Mouse (Mus musculus) left cerebral cortex, adult 2 months (tissue): Measurements from ENCODE around the gene Nedd4. TPM values are rescaled to one million over a fixed set of nuclear protein-coding genes. Genes with fewer than 3 reads are reported as not detected.
"Not testable (repeated sequence)": the region's sequence is repeated elsewhere in the genome, so short reads cannot be mapped to it uniquely, and the experiment has no call there.

Experiments
- DNase-seq, 2 experiments: peaks; one replicate each; pipeline ENCODE4 v3.0.0; 2021 to 2022; ENCODE audit warnings: low spot score in 2 of 2, mixed read lengths in 1 of 2; ENCODE audit errors: extremely low spot score in 1 of 2
- H3K27ac ChIP-seq: fragments of 200-600 bp; 2 replicates; pipeline ENCODE4 v1.8.1; 2022
- H3K4me3 ChIP-seq: fragments of 200-600 bp; 2 replicates; pipeline ENCODE4 v1.8.1; 2022
- CTCF ChIP-seq: fragments of 200-600 bp; IDR thresholded peaks from 2 replicates; pipeline ENCODE4 v1.8.1; 2022; ENCODE audit warnings: antibody characterized with exemption, mild to moderate bottlenecking, moderate library complexity
- intact Hi-C: fragments of 180-260 bp; cut with DNase I; formaldehyde crosslinking; loops from one replicate; pipeline ENCODE4 v1.15.1; 2025
- total RNA-seq, 2 experiments: library from RNA; stranded (reverse); gene quantifications; 2 replicates each; pipeline ENCODE4 v1.2.3; 2021

The Nedd4 gene
- total RNA-seq, 2 experiments from 2014 or later = 268 to 283 TPM

GRCm38 (mm10) chr9:72665517-72665916, 3.4 kb downstream of the Nedd4 start:
- Histone ChIP-seq H3K27ac (no peak overlapping the region), H3K4me3 (no peak overlapping the region)
- no peak for DNase-seq
- intact Hi-C loops = no loop called here
- TF ChIP-seq CTCF = no peak

GRCm38 (mm10) chr9:72666352-72667021, 4.3 kb downstream of the Nedd4 start:
- intact Hi-C loops, H3K4me3 ChIP-seq, H3K27ac ChIP-seq, DNase-seq: not testable (repeated sequence)

- intact Hi-C loops = no loop called here
- Histone ChIP-seq H3K27ac (no peak overlapping the region), H3K4me3 (no peak overlapping the region)
- no peak for TF ChIP-seq CTCF
- no peak for DNase-seq
These were observed 5.0 kb downstream of the Nedd4 start for GRCm38 (mm10) chr9:72667126-72667525.

GRCm38 (mm10) chr9:72669383-72669782, 7.2 kb downstream of the Nedd4 start:
- peak; percentile 30 for TF ChIP-seq CTCF
- DNase-seq = no peak
- H3K4me3 ChIP-seq = no peak overlapping the region

GRCm38 (mm10) chr9:72672361-72672760, 10.2 kb downstream of the Nedd4 start:
- intact Hi-C loops = loop anchor here (1.0 kb wide), 2 partner anchors 17 to 38 kb away; no protein-coding TSS in a partner anchor
- no peak overlapping the region for H3K27ac ChIP-seq
- DNase-seq = peak; percentile 71 to 78
- TF ChIP-seq CTCF = no peak; the same call in none of the 2 replicates
- no peak overlapping the region for H3K4me3 ChIP-seq

More at GRCm38 (mm10) chr9:72669383-72669782, 7.2 kb downstream of the Nedd4 start:
- intact Hi-C loops = no loop called here
- no peak overlapping the region for H3K27ac ChIP-seq

GRCm38 (mm10) chr9:72674957-72675744, 13.0 kb downstream of the Nedd4 start:
- no peak for DNase-seq

GRCm38 (mm10) chr9:72675745-72676200, 13.6 kb downstream of the Nedd4 start:
- Histone ChIP-seq H3K27ac (no peak overlapping the region), H3K4me3 (no peak overlapping the region)
- intact Hi-C loops = no loop called here
- TF ChIP-seq CTCF = no peak
- DNase-seq = no peak

More at GRCm38 (mm10) chr9:72674957-72675744, 13.0 kb downstream of the Nedd4 start:
- Histone ChIP-seq H3K27ac (peak overlapping the region; percentile 3; the same call in 1 of the 2 replicates), H3K4me3 (no peak overlapping the region)
- no peak for TF ChIP-seq CTCF
- intact Hi-C loops = no loop called here

GRCm38 (mm10) chr9:72677659-72678058, 15.5 kb downstream of the Nedd4 start:
- Histone ChIP-seq H3K27ac (no peak overlapping the region), H3K4me3 (no peak overlapping the region)
- no peak for TF ChIP-seq CTCF
- DNase-seq = no peak
- intact Hi-C loops = no loop called here

- Histone ChIP-seq H3K27ac (no peak overlapping the region), H3K4me3 (no peak overlapping the region)
- DNase-seq = no peak
- intact Hi-C loops = no loop called here
- TF ChIP-seq CTCF = no peak
These were observed 16.6 kb downstream of the Nedd4 start for GRCm38 (mm10) chr9:72678771-72679170.

- H3K4me3 ChIP-seq = no peak overlapping the region
- no peak overlapping the region for H3K27ac ChIP-seq
- intact Hi-C loops = no loop called here
- no peak for TF ChIP-seq CTCF
- no peak for DNase-seq
These were observed 19.6 kb downstream of the Nedd4 start for GRCm38 (mm10) chr9:72681652-72682228.

- no peak for TF ChIP-seq CTCF
- intact Hi-C loops = no loop called here
- no peak for DNase-seq
- H3K27ac ChIP-seq = no peak overlapping the region
- no peak overlapping the region for H3K4me3 ChIP-seq
These were observed 21.1 kb downstream of the Nedd4 start for GRCm38 (mm10) chr9:72683268-72683667.

- no peak overlapping the region for H3K4me3 ChIP-seq
- no peak for TF ChIP-seq CTCF
These were observed 23.1 kb downstream of the Nedd4 start for GRCm38 (mm10) chr9:72685231-72685630.

More at GRCm38 (mm10) chr9:72685231-72685630, 23.1 kb downstream of the Nedd4 start:
- DNase-seq = no peak
- intact Hi-C loops = no loop called here
- H3K27ac ChIP-seq = no peak overlapping the region
